Mouse (Mus musculus) leukemia stem cell, adult 10-12 weeks (primary cell): Measurements from ENCODE around the gene Nlrp4b. TPM values are rescaled to one million over a fixed set of nuclear protein-coding genes. Genes with fewer than 3 reads are reported as not detected.

Source experiments
- polyA plus RNA-seq: library from polyadenylated mRNA; stranded (reverse); fragments of >175 nt; gene quantifications from 2 replicates; pipeline ENCODE4 v1.2.3, GENCODE M21; 2012; ENCODE audit warnings: low replicate concordance

Gene Nlrp4b
- not detected in 2 replicates for polyA plus RNA-seq

GRCm38 (mm10) chr7:10687489-10687888, at the start of gene Nlrp4b:
Gene Nlrp4b, plus strand, starts transcription at chr7:10687789.

GRCm38 (mm10) chr7:10754264-10754663, 66.7 kb downstream of the Nlrp4b start, which contains the start of gene Vmn1r71:
Gene Vmn1r71, minus strand, starts transcription at chr7:10754364.

Other genes starting within 250 kb of the Nlrp4b start
- not detected in 2 replicates for gene Vmn1r67, start 244.5 kb upstream of the Nlrp4b start, polyA plus RNA-seq
- gene Zik1, start 192.4 kb upstream of the Nlrp4b start, polyA plus RNA-seq = not detected in 2 replicates
- gene Vmn1r68, start 129.3 kb upstream of the Nlrp4b start, polyA plus RNA-seq = 0.25 TPM in 1 of 2 replicates, not detected in the other
- gene Vmn1r69, start 74.1 kb upstream of the Nlrp4b start, polyA plus RNA-seq = not detected in 2 replicates
- gene Vmn1r70, start 56.3 kb upstream of the Nlrp4b start, polyA plus RNA-seq = not detected in 2 replicates
- gene Vmn1r71, start 66.6 kb downstream of the Nlrp4b start, polyA plus RNA-seq = not detected in 2 replicates
- not detected in 2 replicates for gene Zscan4b, start 217.3 kb downstream of the Nlrp4b start, polyA plus RNA-seq